Mouse (Mus musculus) layer of hippocampus, postnatal 10 days (tissue): ENCODE data around the gene Olfr381. TPM values are rescaled to one million over a fixed set of nuclear protein-coding genes. Genes with fewer than 3 reads are reported as not detected.
"Not testable (repeated sequence)": the region's sequence is repeated elsewhere in the genome, so short reads cannot be mapped to it uniquely, and the experiment has no call there.

Source experiments
- DNase-seq, 2 experiments: peaks; one replicate each; pipeline ENCODE4 v3.0.0; 2021; ENCODE audit warnings: low spot score in 2 of 2
- long read RNA-seq: library from polyadenylated mRNA; stranded (forward); transcript quantifications from one replicate; pipeline ENCODE4 v2.0.0, GENCODE M21; 2023
- total RNA-seq, 2 experiments: library from RNA; stranded (reverse); gene quantifications; 2 replicates each; pipeline ENCODE4 v1.2.3; 2021

The Olfr381 gene
- total RNA-seq: not detected
- long read RNA-seq: 0 reads

GRCm38 (mm10) chr11:73491503-73491902 lies at the start of gene Olfr381:
TSS of gene Olfr381 (minus strand) at chr11:73491603.
- no peak for DNase-seq

GRCm38 (mm10) chr11:73528971-73529370 lies 37.6 kb upstream of the Olfr381 start:
- not testable (repeated sequence) for DNase-seq

DNA sequence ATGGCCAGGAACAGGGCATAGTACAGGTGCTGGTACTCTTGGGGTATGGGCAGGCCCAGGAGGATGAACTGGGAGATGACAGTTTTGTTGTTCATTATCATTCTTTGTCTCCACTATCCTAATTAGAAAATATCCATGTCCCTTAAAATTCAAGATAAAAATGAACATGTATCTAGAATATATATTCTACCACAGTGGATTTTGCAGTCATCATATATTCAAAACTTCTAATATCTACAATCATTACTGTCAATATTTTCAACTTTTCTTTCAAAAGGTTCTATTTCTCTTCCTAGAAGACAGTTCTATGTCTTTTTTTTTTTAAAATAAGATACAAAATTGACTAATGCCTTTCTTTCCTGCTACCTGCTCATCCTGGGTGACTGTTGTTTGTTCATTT lies 25.7 kb upstream of the Olfr381 start, which contains the start of gene Olfr382:
TSS of gene Olfr382 (minus strand) at position 101 of the 400 bp plus-strand sequence.
- no peak for DNase-seq

- DNase-seq: no peak
Observed at GRCm38 (mm10) chr11:73457408-73457807, 34.0 kb downstream of the Olfr381 start, which contains the start of gene Olfr380. TSS of gene Olfr380 (minus strand) at chr11:73457508.

Other genes with a start within 250 kb of the Olfr381 start
- gene Trpv3, start 224.2 kb downstream of the Olfr381 start, total RNA-seq: under 1 TPM; 0.32 to 0.42 TPM
- 1 to 10 TPM; 2.5 to 3.7 TPM for gene Aspa, start 162.0 kb downstream of the Olfr381 start, total RNA-seq
- not detected for gene Gm49340, start 161.9 kb downstream of the Olfr381 start, total RNA-seq
- gene Spata22, start 161.9 kb downstream of the Olfr381 start, total RNA-seq: not detected
- not detected for gene Olfr20, start 140.8 kb downstream of the Olfr381 start, total RNA-seq
- not detected for gene Olfr376, start 120.4 kb downstream of the Olfr381 start, total RNA-seq
- gene Olfr1, start 92.0 kb downstream of the Olfr381 start, total RNA-seq: not detected
- gene Olfr378, start 63.1 kb downstream of the Olfr381 start, total RNA-seq: not detected
- gene Olfr380, start 34.1 kb downstream of the Olfr381 start, total RNA-seq: not detected
- not detected for gene Olfr382, start 25.6 kb upstream of the Olfr381 start, total RNA-seq
- not detected for gene Olfr385, start 101.4 kb upstream of the Olfr381 start, total RNA-seq
- not detected for gene Olfr384, start 107.0 kb upstream of the Olfr381 start, total RNA-seq
- not detected for gene Zfp735, start 197.2 kb upstream of the Olfr381 start, total RNA-seq